Mouse (Mus musculus) left cerebral cortex, postnatal 4 days (tissue): Measurements from ENCODE around the gene Pld2. TPM values are rescaled to one million over a fixed set of nuclear protein-coding genes. Genes with fewer than 3 reads are reported as not detected.
"Not testable (repeated sequence)": the region's sequence is repeated elsewhere in the genome, so short reads cannot be mapped to it uniquely, and the experiment has no call there.

Experiments
- DNase-seq: peaks from one replicate; pipeline ENCODE4 v3.0.0-alpha.2; 2022
- intact Hi-C: fragments of 180-260 bp; cut with DNase I; formaldehyde crosslinking; loops from one replicate; pipeline ENCODE4 v1.15.1; 2025
- total RNA-seq, 2 experiments: library from RNA; stranded (reverse); gene quantifications; 2 replicates each; pipeline ENCODE4 v1.2.3; 2021

The Pld2 gene
- total RNA-seq, result 10 to 100 TPM; 32.1 to 34.2 TPM

- intact Hi-C loops, result no loop called here
- peak; percentile 75 for DNase-seq
These were observed at the start of gene Pld2 for GRCm38 (mm10) chr11:70539877-70540587. Gene Pld2, plus strand, starts transcription at chr11:70540064.

GRCm38 (mm10) chr11:70499566-70500475 is 40.0 kb upstream of the Pld2 start:
- intact Hi-C loops, result no loop called here
- DNase-seq, result no peak

- intact Hi-C loops, result no loop called here
- no peak for DNase-seq
These were observed 39.4 kb upstream of the Pld2 start for GRCm38 (mm10) chr11:70500476-70500812.

- no peak for DNase-seq
- intact Hi-C loops, result no loop called here
These were observed 37.8 kb upstream of the Pld2 start for GRCm38 (mm10) chr11:70502018-70502417.

- no peak for DNase-seq
- intact Hi-C loops, result loop anchor here (5.0 kb wide), 2 partner anchors 53 to 83 kb away; partner anchors contain the start of gene Med11
These were observed 34.9 kb upstream of the Pld2 start, which contains the start of gene Tm4sf5 for GRCm38 (mm10) chr11:70504970-70505369. Gene Tm4sf5, plus strand, starts transcription at chr11:70505244.

GRCm38 (mm10) chr11:70506385-70506784 is 33.5 kb upstream of the Pld2 start:
- DNase-seq, result peak; percentile 63
- intact Hi-C loops, result loop anchor here (5.0 kb wide), 2 partner anchors 54 to 84 kb away; partner anchors contain the start of gene Med11

GRCm38 (mm10) chr11:70506962-70507515 is 32.8 kb upstream of the Pld2 start:
- intact Hi-C loops, result loop anchor here (5.0 kb wide), 2 partner anchors 55 to 85 kb away; partner anchors contain the start of gene Med11
- no peak for DNase-seq

- peak; percentile 40 for DNase-seq
- intact Hi-C loops, result loop anchor here (5.0 to 10.0 kb wide), 3 partner anchors 58 to 245 kb away; partner anchors contain the start of gene Med11
These were observed 29.9 kb upstream of the Pld2 start for GRCm38 (mm10) chr11:70509753-70510564.

- intact Hi-C loops, result loop anchor here (10.0 kb wide), 1 partner anchor 244 kb away; no protein-coding TSS in a partner anchor
- no peak for DNase-seq
These were observed 28.6 kb upstream of the Pld2 start for GRCm38 (mm10) chr11:70511242-70511641.

GRCm38 (mm10) chr11:70511825-70512224 is 28.0 kb upstream of the Pld2 start:
- no peak for DNase-seq
- intact Hi-C loops, result loop anchor here (10.0 kb wide), 1 partner anchor 243 kb away; no protein-coding TSS in a partner anchor

GRCm38 (mm10) chr11:70512709-70513342 is 27.0 kb upstream of the Pld2 start:
- DNase-seq, result no peak
- intact Hi-C loops, result loop anchor here (10.0 kb wide), 1 partner anchor 242 kb away; no protein-coding TSS in a partner anchor

GRCm38 (mm10) chr11:70513520-70513919 is 26.3 kb upstream of the Pld2 start:
- intact Hi-C loops, result loop anchor here (10.0 kb wide), 1 partner anchor 241 kb away; no protein-coding TSS in a partner anchor
- DNase-seq, result no peak

- intact Hi-C loops, result loop anchor here (10.0 kb wide), 1 partner anchor 241 kb away; no protein-coding TSS in a partner anchor
- no peak for DNase-seq
These were observed 25.6 kb upstream of the Pld2 start, which contains the start of gene Vmo1 for GRCm38 (mm10) chr11:70514288-70514687. Gene Vmo1, minus strand, starts transcription at chr11:70514616.

GRCm38 (mm10) chr11:70516352-70516751 is 23.5 kb upstream of the Pld2 start:
- intact Hi-C loops, result loop anchor here (10.0 kb wide), 1 partner anchor 238 kb away; no protein-coding TSS in a partner anchor
- DNase-seq, result no peak

GRCm38 (mm10) chr11:70518436-70518835 is 21.4 kb upstream of the Pld2 start:
- intact Hi-C loops, result loop anchor here (10.0 kb wide), 1 partner anchor 236 kb away; no protein-coding TSS in a partner anchor
- DNase-seq, result no peak

GRCm38 (mm10) chr11:70518923-70519322 is 20.9 kb upstream of the Pld2 start, which contains the start of gene Gltpd2:
Gene Gltpd2, plus strand, starts transcription at chr11:70519196.
- intact Hi-C loops, result loop anchor here (10.0 kb wide), 1 partner anchor 236 kb away; no protein-coding TSS in a partner anchor
- DNase-seq, result no peak

GRCm38 (mm10) chr11:70520178-70520769 is 19.6 kb upstream of the Pld2 start:
- peak; percentile 32 for DNase-seq

GRCm38 (mm10) chr11:70523306-70523989 is 16.4 kb upstream of the Pld2 start:
- intact Hi-C loops, DNase-seq: not testable (repeated sequence)

More at GRCm38 (mm10) chr11:70520178-70520769, 19.6 kb upstream of the Pld2 start:
- intact Hi-C loops, result no loop called here
